Mouse (Mus musculus): ENCODE measurements around the gene Srpr. TPM values are rescaled to one million over a fixed set of nuclear protein-coding genes. Genes with fewer than 3 reads are reported as not detected.

Gene Srpr
- total RNA-seq, 1 experiment from 2014 or later = 153 TPM

GRCm38 (mm10) chr9:35262418-35262817, 62.4 kb downstream of the Srpr start:
- no peak for DNase-seq

- DNase-seq = no peak
Observed at GRCm38 (mm10) chr9:35263431-35263830, 63.5 kb downstream of the Srpr start.

DNA sequence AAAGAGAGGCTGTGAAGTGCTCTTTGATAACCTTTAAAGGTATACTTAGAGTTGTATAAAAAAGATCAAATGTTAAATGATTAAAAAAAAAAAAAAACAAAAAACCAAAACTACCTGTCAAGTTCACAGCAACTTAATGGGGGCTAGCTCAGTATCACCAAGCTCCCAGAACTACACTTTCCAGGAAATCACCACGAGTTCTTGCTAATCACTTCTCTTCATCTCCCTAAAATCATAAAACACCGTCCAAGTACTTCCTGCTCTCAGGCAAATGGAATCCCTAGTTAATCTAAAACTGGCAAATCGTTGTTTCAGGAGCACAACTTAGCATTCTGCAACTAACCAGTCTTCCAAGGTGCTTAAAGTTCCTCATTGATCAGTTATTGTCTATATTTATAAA, 64.5 kb downstream of the Srpr start:
- no peak for DNase-seq

- peak; percentile 94 for DNase-seq
Observed at GRCm38 (mm10) chr9:35267146-35267975, 67.4 kb downstream of the Srpr start, which contains the start of the genes Fam118b and Rpusd4. Fam118b (minus strand) TSS chr9:35267805. Rpusd4 (plus strand) TSS chr9:35267865.

- DNase-seq = no peak
Observed at GRCm38 (mm10) chr9:35267976-35268715, 68.2 kb downstream of the Srpr start.

- no peak for DNase-seq
Observed at GRCm38 (mm10) chr9:35277855-35278365, 77.9 kb downstream of the Srpr start.

GRCm38 (mm10) chr9:35278451-35278850, 78.5 kb downstream of the Srpr start:
- DNase-seq = no peak

DNA sequence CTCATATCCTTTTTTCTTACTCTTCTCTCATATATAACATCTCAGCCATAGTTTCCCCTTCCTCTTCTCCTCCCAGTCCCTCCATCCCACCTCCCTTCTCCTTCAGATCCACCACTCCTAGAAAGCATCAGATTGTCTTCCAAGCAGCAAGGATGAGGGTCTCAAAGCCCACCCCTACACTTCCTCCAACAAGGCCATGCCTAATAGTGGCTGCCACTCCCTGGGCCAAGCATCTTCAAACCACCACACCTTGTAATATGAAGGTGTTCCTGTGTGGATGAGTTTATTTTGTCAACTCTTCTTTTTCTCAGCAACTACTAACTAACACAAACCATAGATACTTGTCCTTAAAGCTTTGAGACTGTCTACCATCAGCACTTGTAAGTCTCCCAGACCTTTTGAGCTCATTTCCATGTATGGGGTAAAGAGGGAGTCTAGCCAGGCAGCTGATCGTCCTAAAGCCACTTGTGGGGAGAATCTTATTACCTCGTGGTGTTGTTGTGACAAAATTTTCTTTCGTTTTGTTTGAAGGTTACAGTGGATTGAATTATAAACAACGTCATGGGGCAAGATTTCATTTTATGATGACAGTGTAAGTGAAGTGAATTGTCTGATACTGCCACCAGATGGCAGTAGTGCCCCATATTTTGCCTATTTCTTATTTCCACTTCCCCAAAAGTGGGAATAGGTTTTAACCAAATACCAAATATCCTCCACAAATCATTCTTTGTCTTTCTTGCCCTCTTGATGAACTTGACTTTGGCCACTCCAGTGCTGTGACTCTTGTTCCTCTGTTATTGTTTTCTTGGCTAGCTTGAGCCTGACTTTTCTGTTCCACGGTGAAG, 82.3 kb downstream of the Srpr start:
- peak; percentile 27 for DNase-seq

- DNase-seq = no peak
Observed at GRCm38 (mm10) chr9:35282851-35283200, 82.9 kb downstream of the Srpr start.

- no peak for DNase-seq
Observed at GRCm38 (mm10) chr9:35283415-35284069, 83.6 kb downstream of the Srpr start.

- no peak for DNase-seq
Observed at GRCm38 (mm10) chr9:35284351-35284750, 84.4 kb downstream of the Srpr start.

DNA sequence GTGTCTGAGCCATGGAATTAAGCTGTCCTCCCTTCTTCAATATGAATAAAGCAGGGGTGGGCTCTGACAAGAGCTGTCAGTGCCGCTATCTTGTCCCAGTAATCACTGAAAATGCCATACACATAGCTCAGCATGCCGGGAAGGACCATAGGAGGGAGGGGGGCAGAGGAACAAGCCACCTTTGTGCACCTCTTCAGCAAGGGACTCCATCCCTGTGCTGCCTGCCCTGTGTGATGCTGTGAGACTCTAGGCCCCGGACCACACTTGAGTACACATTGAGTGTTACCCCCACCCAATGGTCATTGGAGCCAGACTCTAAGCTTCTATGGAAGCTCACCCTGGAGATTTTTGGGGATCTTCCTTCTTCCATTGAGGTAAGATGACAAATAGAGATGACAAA, 86.4 kb downstream of the Srpr start:
- no peak for DNase-seq

DNA sequence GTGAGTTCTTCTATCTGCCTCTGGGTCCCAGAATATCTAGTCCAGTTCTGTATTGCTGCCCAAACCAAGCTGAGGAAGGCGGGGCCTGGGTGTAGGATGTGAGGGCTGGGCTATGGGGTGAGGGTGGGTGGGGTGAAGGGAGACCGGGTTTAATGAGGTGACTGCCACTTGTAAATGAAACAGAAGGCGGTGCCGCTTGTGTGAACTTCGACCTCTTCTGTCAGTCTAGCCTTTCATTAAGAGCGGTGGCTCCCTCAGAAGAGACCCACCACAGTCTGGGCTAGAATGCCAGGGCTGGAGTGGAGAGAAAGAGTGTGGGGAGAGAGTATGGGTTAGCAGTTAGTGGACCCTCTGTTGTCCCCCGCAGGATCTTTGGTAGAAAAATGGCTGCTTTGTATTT, 90.0 kb downstream of the Srpr start:
- no peak for DNase-seq

DNA sequence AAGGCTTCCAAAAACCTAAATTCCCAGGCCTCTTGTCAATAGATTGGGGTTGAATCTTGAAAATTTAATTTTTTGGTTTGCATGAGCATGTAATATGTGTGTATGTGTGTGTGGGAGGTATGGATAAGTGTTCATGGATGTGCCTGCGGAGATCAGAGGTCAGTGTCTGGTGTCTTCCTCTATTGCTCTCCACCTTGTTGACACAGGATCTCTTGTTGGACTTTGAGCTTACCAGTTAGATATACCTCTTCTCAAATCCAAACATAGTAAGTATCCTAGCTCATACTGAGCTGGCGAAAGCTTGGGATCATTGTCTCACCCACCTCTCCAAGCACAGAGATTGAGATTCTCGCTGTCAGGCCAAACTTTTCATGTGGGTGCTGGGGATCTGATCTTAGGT, 90.4 kb downstream of the Srpr start:
- DNase-seq = no peak

DNA sequence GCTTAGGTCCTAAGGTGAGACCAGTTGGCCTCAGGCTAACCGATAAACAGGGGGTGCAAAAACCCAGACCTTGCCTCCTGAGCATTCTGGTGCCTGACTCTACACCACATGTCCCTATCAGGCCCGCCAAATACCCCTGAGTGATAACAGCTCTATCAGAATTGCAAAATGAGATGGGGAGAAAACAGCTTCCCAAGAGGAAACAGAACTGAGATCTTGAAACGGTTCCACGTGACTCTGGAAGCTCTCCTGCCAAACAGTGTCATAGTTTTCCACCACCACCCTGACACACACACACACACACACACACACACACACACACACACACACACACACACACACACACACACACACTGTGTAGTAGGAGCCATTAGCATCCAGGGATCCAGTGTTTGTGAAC, 90.9 kb downstream of the Srpr start:
- no peak for DNase-seq

DNA sequence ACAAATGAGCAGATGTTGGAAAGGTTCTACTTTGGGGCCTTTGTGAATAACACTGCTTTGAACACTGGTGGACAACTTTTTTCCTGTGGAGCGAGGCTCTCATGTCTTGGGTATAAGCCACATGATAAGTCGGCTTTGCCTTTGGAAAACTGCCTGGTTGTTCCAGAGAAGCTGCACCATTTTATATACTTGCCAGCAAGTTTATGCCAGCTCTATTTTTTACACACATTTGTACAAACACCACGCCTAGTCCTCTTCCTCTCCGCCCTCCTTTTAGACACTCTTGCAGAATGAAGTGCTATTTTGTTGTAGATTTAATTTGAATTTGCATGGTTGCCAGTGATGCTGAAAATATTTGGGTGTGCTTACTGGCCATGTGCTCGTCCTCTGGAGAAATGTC, 93.5 kb downstream of the Srpr start:
- no peak for DNase-seq

Other genes with a start within 250 kb of the Srpr start
- 31.0 and 39.8 TPM in 2 replicates for gene St3gal4, start 80.9 kb upstream of the Srpr start, total RNA-seq (2021)
- gene Dcps, start 24.1 kb upstream of the Srpr start, total RNA-seq (2021) = 20.0 and 27.3 TPM in 2 replicates
- gene Tirap, start 116 bp downstream of the Srpr start, total RNA-seq (2021) = 7.6 and 10.7 TPM in 2 replicates
- gene Foxred1, start 10.9 kb downstream of the Srpr start, total RNA-seq (2021) = 46.6 and 57.8 TPM in 2 replicates
- gene Fam118b, start 67.6 kb downstream of the Srpr start, total RNA-seq (2021) = 12.7 and 13.6 TPM in 2 replicates
- 18.1 and 19.8 TPM in 2 replicates for gene Rpusd4, start 67.7 kb downstream of the Srpr start, total RNA-seq (2021)
- gene Cdon, start 221.0 kb downstream of the Srpr start, total RNA-seq (2021) = 10.7 and 13.1 TPM in 2 replicates